Mouse (Mus musculus) spleen, adult 2 months (tissue): ENCODE measurements around the gene Slc37a1. TPM values are rescaled to one million over a fixed set of nuclear protein-coding genes. Genes with fewer than 3 reads are reported as not detected.

Experiments used
- DNase-seq, 2 experiments: peaks; one replicate each; pipeline versions ENCODE4 v3.0.0 to v3.0.0-alpha.2; 2012 to 2021; ENCODE audit warnings: low spot score in 2 of 2, low read depth in 1 of 2
- H3K27ac ChIP-seq: fragments of 200-500 bp; 2 replicates; pipeline ENCODE4 v1.5.1; 2012; ENCODE audit warnings: low read length, inconsistent platforms; ENCODE audit not compliant: insufficient read depth
- H3K27me3 ChIP-seq: fragments of 200-500 bp; 2 replicates; pipeline ENCODE4 v1.6.1; 2012; ENCODE audit warnings: mild to moderate bottlenecking, moderate library complexity, low read length, inconsistent platforms; ENCODE audit not compliant: control insufficient read depth, insufficient read depth
- H3K36me3 ChIP-seq: fragments of 200-500 bp; 2 replicates; pipeline ENCODE4 v1.6.1; 2012; ENCODE audit warnings: mild to moderate bottlenecking, low read length, inconsistent platforms; ENCODE audit not compliant: control insufficient read depth, insufficient read depth
- H3K4me1 ChIP-seq: fragments of 200-500 bp; 2 replicates; pipeline ENCODE4 v1.6.1; 2011; ENCODE audit warnings: inconsistent platforms; ENCODE audit not compliant: control insufficient read depth, insufficient read depth, insufficient read length
- H3K4me3 ChIP-seq: fragments of 200-500 bp; 2 replicates; pipeline ENCODE4 v1.5.1; 2011; ENCODE audit warnings: mild to moderate bottlenecking, inconsistent platforms; ENCODE audit not compliant: insufficient read depth, insufficient read length; ENCODE audit errors: extremely low read depth
- CTCF ChIP-seq: fragments of 200-500 bp; IDR thresholded peaks from 2 replicates; pipeline ENCODE4 v1.5.1; 2011; ENCODE audit warnings: mild to moderate bottlenecking, inconsistent platforms; ENCODE audit not compliant: insufficient read depth, insufficient read length, insufficient replicate concordance; ENCODE audit errors: extremely low read depth
- POLR2A ChIP-seq: fragments of 200-500 bp; IDR thresholded peaks from 2 replicates; pipeline ENCODE4 v1.6.1; 2011; ENCODE audit warnings: low read depth, low read length, inconsistent platforms
- WGBS: fragments of 180-500 bp; shearing (Covaris S2); methylation state at CpG from one replicate; pipeline ENCODE4 v1.1.7; 2018; 5-methylcytosine and 5-hydroxymethylcytosine counted together
- polyA plus RNA-seq: library from polyadenylated mRNA; depleted of rRNA; stranded (reverse); fragments of >200 nt; gene quantifications from 2 replicates; pipeline ENCODE4 v1.2.3, GENCODE M21; 2012

The Slc37a1 gene
- polyA plus RNA-seq, 1 experiment = 26.2 TPM

DNA sequence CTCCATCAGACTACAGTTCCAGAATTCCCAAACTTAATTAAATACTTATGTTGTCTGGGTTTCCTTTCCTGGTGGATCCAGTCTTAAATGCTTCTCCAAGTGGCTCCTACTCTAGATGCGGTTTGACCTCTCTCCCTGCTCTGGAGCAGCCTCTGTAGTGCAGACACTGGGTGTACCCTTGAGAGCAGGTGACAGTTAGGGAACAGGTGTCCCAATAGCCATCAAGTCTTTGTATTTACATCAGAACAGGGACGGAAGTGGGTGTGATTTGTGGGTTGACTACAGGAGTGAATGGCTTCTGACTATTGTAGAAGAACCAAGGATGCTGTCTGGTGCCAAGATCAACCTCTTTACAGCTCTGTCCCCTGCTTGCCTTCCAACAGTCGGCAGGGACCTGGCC is 21.2 kb downstream of the Slc37a1 start:
- Histone ChIP-seq H3K4me1 (peaks cover 4% of the 10 kb centered on the region; the same call in 1 of the 2 replicates), H3K4me3 (no peak overlapping the region), H3K36me3 (peaks cover 8% of the 10 kb centered on the region), H3K27me3 (no peaks in the 10 kb centered on the region), H3K27ac (no peak overlapping the region)
- 93% methylated on average over 3 of the region's 3 CpGs for WGBS
- no peak for DNase-seq
- no peak for TF ChIP-seq CTCF
- no peak for TF ChIP-seq POLR2A

GRCm38 (mm10) chr17:31308291-31308816 is 21.8 kb downstream of the Slc37a1 start:
- TF ChIP-seq CTCF = no peak
- no peak for TF ChIP-seq POLR2A
- Histone ChIP-seq H3K4me3 (no peak overlapping the region), H3K36me3 (peaks cover 4% of the 10 kb centered on the region; the same call in 1 of the 2 replicates), H3K27ac (no peak overlapping the region), H3K27me3 (no peaks in the 10 kb centered on the region), H3K4me1 (peaks cover 4% of the 10 kb centered on the region; the same call in 1 of the 2 replicates)
- 97% methylated on average over 7 of the region's 7 CpGs for WGBS
- no peak for DNase-seq

DNA sequence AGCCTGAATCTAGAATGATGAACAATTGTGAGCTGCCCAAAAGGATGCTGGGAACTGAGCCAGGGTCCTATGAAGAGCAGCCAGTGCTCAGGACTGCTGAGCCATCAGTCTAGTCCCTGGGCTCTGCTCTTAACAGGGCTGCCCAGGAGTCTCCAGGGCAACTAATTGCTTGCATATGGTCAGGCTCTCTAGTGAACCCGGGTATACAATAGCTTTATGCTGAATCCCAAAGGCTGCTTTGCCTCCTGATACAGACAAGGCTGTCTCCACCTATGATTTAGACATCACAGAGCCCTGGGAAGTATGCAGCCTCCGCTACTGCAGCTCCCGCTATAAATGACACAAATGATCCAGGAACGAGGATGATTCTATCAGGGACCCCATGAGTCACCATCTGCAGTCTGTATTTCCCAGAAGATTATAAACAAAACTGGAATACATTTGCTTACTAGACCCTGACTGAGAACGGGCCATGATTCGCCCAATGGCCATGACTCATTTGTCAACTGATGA is 22.7 kb downstream of the Slc37a1 start:
- Histone ChIP-seq H3K36me3 (peaks cover 4% of the 10 kb centered on the region; the same call in 1 of the 2 replicates), H3K27ac (no peak overlapping the region), H3K4me1 (peaks cover 4% of the 10 kb centered on the region; the same call in 1 of the 2 replicates), H3K27me3 (no peaks in the 10 kb centered on the region), H3K4me3 (no peak overlapping the region)
- no peak for DNase-seq
- no peak for TF ChIP-seq POLR2A
- no peak for TF ChIP-seq CTCF
- 89% methylated on average over 6 of the region's 6 CpGs for WGBS

DNA sequence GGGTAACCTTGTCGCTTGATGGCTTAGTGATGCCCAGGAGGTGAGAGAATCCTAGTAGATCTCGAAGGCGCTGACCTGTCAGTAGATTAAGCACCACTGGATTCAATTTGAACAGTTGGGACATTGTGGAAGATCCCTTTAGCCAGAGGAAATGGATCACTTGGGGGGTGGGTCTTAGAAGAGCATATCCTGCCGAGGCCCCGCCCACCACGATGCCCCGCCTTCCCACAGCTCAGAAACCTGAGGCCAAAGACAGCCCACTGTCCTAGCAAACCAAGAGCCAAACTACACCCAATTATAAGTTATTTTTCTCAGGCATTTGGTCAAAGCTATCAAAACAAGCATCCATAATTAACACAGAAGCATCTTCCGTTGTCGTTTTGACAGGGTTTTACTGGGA is 24.5 kb downstream of the Slc37a1 start:
- Histone ChIP-seq H3K4me1 (no peaks in the 10 kb centered on the region), H3K27me3 (no peaks in the 10 kb centered on the region), H3K36me3 (peaks cover 8% of the 10 kb centered on the region; the same call in 1 of the 2 replicates), H3K27ac (no peak overlapping the region), H3K4me3 (no peak overlapping the region)
- 89% methylated on average over 9 of the region's 9 CpGs for WGBS
- DNase-seq = no peak
- TF ChIP-seq POLR2A = no peak
- no peak for TF ChIP-seq CTCF

DNA sequence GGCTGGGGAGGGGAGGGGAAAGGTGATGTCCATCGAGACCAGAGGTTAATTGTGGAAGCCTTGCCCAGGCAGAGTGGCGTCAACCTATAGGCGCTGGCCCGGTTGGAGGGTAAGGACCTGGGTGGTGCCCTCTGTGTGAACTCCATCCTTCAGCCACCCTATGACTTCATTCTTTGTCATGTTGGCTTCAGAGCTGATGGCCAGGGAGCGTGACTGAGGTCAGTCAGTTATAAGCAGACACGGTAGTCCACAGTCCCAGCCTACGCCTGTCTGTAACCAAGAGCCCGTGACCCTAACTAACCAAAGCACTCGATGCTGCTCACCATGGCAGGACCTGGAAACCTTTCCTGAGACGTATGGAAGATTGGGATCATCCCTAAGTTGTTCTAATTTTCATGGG is 26.1 kb downstream of the Slc37a1 start:
- WGBS = 90% methylated on average over 10 of the region's 10 CpGs
- TF ChIP-seq CTCF (no peak), POLR2A (no peak)
- H3K27me3 ChIP-seq = no peaks in the 10 kb centered on the region
- H3K4me1 ChIP-seq = no peaks in the 10 kb centered on the region
- no peak overlapping the region for H3K27ac ChIP-seq
- no peak overlapping the region for H3K4me3 ChIP-seq
- DNase-seq = no peak
- peaks cover 13% of the 10 kb centered on the region for H3K36me3 ChIP-seq

DNA sequence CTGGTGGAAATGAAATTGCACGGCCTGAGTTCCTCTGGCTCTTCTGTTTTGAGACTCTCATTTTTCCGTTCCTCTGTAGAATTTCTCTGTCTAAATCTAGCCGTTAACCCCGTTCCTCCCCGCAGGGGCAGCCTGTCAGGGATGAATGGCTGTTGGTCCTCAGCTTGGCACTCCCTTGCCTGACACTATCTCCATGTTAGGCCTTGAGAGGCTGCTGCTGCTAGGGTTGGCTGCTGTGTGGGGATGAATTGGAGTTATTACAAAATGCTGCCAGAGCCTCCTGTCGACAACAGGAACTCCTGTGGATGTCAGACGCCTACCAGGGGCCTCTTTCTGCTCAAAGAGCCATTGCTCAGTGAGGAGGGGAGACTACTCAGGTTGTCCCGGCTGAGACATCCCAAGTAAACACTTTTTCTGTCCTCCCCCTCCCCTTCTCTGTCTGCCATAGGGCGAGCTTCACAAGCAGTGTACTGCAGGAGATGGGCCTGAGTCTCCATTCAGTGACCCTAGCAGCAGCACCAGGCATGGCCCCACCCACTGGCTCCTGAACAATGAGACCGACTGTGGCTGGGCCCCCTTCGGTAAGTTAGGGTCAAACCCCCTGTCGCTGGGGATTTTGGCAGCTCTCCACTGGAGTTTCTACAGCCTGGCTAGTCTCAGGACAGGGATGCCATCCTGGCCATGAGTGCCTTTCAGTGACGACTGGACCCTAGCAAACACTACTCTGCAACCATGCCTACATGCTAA is 28.6 kb downstream of the Slc37a1 start:
- 84% methylated on average over 13 of the region's 13 CpGs for WGBS
- TF ChIP-seq POLR2A (no peak), CTCF (no peak)
- H3K27ac ChIP-seq = no peak overlapping the region
- H3K4me1 ChIP-seq = no peaks in the 10 kb centered on the region
- no peak overlapping the region for H3K4me3 ChIP-seq
- H3K27me3 ChIP-seq = no peaks in the 10 kb centered on the region
- peaks cover 17% of the 10 kb centered on the region for H3K36me3 ChIP-seq
- DNase-seq = no peak

DNA sequence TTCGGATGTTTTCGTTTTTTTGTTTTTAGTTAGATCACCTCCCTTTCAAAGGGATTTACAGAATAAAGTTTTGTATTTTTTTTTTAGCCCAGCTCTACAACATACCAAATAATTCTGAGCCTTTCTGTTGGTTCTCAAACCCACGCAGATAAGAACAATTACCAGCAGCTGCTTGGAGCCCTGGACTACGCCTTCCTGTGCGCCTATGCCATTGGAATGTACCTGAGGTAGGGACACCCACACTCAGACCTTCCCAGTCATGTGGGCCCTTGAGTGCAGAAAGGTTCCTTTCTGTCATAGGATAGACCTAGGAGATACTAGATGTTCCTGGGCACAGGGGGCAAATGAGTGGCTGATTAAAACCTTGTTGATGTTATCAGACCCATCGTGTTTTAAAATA is 29.4 kb downstream of the Slc37a1 start:
- TF ChIP-seq POLR2A (no peak), CTCF (no peak)
- Histone ChIP-seq H3K27ac (no peak overlapping the region), H3K4me3 (no peak overlapping the region), H3K4me1 (no peaks in the 10 kb centered on the region), H3K27me3 (no peaks in the 10 kb centered on the region), H3K36me3 (peaks cover 17% of the 10 kb centered on the region)
- no peak for DNase-seq
- 85% methylated on average over 6 of the region's 6 CpGs for WGBS
